Mouse (Mus musculus) Muller cell, postnatal 12 days (primary cell): Measurements from ENCODE around the gene Uvrag.

ENCODE experiments used
- DNase-seq: peaks from one replicate; pipeline ENCODE4 v3.0.0-alpha.2; 2015; ENCODE audit errors: inconsistent ontology term

Uvrag gene

GRCm38 (mm10) chr7:98935757-98936156 lies 205.2 kb downstream of the Uvrag start:
- no peak for DNase-seq

- DNase-seq = no peak
Observed at GRCm38 (mm10) chr7:98935193-98935592, 205.7 kb downstream of the Uvrag start.

GRCm38 (mm10) chr7:98928336-98929025 lies 212.5 kb downstream of the Uvrag start:
- peak; percentile 94 for DNase-seq

GRCm38 (mm10) chr7:98926906-98927528 lies 213.9 kb downstream of the Uvrag start:
- no peak for DNase-seq

GRCm38 (mm10) chr7:98924380-98924869 lies 216.5 kb downstream of the Uvrag start:
- DNase-seq = no peak

GRCm38 (mm10) chr7:98922984-98923383 lies 218.0 kb downstream of the Uvrag start:
- no peak for DNase-seq

- DNase-seq = no peak
Observed at GRCm38 (mm10) chr7:98917407-98917806, 223.5 kb downstream of the Uvrag start.

GRCm38 (mm10) chr7:98916581-98916980 lies 224.4 kb downstream of the Uvrag start:
- no peak for DNase-seq

GRCm38 (mm10) chr7:98912953-98913360 lies 228.0 kb downstream of the Uvrag start:
- DNase-seq = peak; percentile 82

- no peak for DNase-seq
Observed at GRCm38 (mm10) chr7:98911276-98911675, 229.7 kb downstream of the Uvrag start.

- DNase-seq = no peak
Observed at GRCm38 (mm10) chr7:98910712-98911111, 230.2 kb downstream of the Uvrag start.

GRCm38 (mm10) chr7:98910164-98910563 lies 230.8 kb downstream of the Uvrag start:
- DNase-seq = no peak

- DNase-seq = no peak
Observed at GRCm38 (mm10) chr7:98907476-98907875, 233.5 kb downstream of the Uvrag start.

- DNase-seq = no peak
Observed at GRCm38 (mm10) chr7:98904659-98905362, 236.1 kb downstream of the Uvrag start.

GRCm38 (mm10) chr7:98903884-98904283 lies 237.1 kb downstream of the Uvrag start:
- DNase-seq = no peak

- no peak for DNase-seq
Observed at GRCm38 (mm10) chr7:98901120-98901519, 239.8 kb downstream of the Uvrag start.

GRCm38 (mm10) chr7:98899815-98900214 lies 241.1 kb downstream of the Uvrag start:
- DNase-seq = no peak

- no peak for DNase-seq
Observed at GRCm38 (mm10) chr7:98897323-98897722, 243.6 kb downstream of the Uvrag start.

GRCm38 (mm10) chr7:98895501-98896095 lies 245.3 kb downstream of the Uvrag start:
- no peak for DNase-seq

GRCm38 (mm10) chr7:98894768-98895167 lies 246.2 kb downstream of the Uvrag start:
- DNase-seq = no peak

- DNase-seq = no peak
Observed at GRCm38 (mm10) chr7:98894305-98894704, 246.6 kb downstream of the Uvrag start.

GRCm38 (mm10) chr7:98893144-98893543 lies 247.8 kb downstream of the Uvrag start:
- DNase-seq = no peak
